Mouse (Mus musculus) lung, postnatal 36 days (tissue): ENCODE data around the gene Tor4a.

Experiments
- DNase-seq: peaks from one replicate; pipeline ENCODE4 v3.0.0; 2022; ENCODE audit warnings: mixed read lengths

Tor4a gene

DNA sequence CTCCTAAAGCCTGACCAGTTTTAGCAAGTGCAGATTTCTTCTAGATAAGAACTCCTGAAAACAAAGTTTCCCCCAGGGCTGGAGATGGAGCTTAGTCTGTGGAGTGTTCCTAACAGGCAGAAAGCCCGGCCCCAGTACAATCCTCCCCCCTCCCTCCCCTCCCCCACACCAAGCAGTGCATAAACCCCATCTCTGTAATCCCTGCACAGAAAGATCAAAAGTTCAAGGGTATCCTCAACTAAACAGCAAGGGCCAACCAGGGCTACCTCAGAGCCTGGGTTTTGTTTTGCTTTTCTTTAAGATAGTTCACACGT, 28.1 kb downstream of the Tor4a start:
- no peak for DNase-seq

DNA sequence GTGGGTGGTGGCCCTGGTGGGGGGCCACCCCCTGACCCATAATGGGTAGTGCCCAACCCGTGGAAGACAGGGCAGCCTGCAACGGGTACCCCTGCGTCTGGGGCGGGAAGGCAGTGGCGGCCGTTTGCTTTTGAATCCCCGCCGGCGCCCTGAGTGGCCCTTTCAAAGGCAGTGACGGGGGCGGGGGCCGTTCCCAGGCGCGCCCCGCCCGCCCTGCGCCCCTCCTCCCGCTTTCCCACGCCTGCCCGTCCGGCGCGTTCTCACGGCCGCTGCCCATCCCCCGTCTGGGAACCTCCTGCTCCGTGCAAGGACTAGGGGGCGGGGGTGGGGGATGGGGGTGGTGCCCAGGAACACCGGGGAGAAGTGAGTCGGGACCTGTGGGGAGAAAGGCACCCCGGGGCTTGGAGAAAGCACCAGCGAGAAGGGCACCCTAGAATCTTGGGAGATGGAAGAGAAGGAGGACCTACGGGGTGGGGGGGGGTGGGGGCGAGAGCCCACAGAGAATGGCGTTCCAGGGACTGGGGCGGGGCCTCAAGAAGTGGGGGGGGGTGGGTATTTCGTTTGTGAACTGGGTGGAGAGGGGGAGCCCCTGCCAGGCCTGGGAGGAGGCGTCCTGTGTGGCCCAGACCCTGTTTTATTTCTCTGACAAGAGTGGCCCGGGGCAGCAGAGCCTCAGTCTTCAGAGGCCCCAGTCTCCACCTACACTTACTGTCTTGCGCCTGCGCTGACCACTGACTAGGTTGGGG, 28.6 kb downstream of the Tor4a start:
- peak; percentile 80 for DNase-seq

DNA sequence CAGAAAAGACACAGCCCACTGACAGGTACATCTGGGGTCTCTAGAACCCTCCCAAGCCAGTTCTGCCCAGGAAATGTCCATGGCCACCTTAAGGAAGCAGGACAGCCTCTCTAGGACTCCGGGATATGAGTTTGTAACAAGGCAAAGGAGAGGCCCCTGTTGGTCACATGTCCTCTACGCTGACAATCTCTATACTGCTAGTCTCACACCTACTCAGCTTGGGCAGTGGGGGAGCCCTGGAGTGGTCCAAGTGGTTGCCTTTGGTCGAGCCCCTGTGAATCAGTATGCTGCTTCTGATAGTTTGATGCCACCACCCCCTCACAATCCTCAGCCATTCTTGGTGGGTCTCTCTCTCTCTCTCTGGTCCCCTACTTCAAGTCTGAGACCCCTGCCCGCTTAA, 29.2 kb downstream of the Tor4a start:
- DNase-seq = no peak

DNA sequence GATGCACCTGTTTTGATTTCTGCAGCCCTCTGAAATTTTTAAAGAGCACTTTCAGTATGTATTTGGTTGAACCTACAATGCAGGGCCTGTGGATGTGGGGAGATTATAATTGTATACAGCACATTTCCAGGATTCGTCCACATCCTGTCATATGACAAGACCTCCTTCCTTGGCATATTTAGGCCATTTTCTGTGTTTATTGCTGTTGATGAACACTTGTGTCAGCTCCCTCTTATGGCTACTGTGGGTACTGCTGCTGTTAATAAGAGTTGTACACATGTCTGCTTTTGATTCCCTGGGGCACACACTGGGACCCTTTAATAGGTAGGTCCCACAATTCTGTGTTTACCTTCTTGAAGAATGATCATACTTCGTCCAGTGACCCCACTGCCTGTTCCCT, 39.0 kb downstream of the Tor4a start:
- peak; percentile 92 for DNase-seq

DNA sequence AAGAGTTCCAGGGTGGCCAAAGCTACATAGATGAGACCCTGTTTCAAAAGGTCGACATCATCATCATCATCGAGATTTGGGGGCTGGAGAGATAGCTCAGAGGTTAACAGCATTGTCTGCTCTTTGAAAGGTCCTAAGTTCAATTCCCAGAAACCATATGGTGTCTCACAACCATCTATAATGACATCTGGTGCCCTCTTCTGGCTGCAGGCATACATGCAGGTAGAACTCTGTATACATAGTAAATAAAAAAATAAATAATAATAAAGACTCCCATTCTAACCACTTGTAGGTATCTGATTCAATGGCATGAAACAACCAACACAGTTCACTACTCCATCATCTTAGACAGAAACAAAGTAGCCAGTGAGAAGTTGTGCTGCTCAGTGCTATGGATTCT, 39.7 kb downstream of the Tor4a start:
- no peak for DNase-seq

DNA sequence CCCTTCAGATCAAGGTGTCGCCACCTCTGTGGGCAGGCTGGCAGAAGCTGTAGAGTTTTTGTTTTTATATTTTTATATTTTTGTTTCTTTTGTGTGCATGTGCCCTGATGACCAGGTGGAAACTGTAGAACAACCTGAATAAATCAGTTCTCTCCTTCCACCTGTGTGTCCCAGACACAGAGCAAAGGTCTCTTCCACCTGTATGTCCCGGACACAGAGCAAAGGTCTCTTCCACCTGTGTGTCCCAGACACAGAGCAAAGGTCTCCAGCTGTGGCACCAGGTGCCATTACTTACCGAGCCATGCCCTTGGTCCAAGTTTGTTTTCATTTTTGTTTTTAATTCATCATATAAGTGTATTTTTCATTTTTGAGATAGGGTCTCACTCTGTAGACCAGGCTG, 40.5 kb downstream of the Tor4a start:
- no peak for DNase-seq

DNA sequence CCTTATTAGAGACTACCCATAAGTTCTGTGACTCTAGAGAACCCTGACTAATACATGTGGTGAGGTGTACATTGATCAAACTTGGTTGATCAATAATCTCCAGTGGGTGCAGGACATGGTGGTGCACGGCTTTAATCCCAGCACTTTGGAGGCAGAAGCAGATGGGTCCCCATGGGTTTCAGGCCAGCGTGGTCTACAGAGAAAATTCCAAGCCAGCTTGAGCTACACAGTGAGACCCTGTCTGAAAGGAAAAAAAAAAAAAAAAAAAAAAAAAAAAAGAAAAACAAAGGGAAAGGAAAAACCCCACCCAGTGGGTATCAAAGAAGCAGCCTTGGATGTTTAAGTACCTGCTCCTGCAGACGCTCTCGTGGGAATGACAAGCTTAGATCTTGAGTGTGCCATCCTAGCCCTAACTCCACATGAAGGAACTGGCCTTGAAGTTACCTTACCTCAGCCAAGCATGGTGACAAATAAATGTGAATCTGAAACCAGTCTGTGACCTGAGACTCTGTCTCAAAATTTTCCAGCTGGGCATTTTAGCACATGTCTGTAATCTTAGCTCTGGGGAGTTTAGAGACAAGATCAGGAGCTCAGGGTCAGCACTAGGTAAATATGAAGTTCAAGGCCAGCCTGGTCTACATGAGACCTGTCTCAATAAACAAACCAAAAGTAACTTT, 45.3 kb downstream of the Tor4a start:
- no peak for DNase-seq

DNA sequence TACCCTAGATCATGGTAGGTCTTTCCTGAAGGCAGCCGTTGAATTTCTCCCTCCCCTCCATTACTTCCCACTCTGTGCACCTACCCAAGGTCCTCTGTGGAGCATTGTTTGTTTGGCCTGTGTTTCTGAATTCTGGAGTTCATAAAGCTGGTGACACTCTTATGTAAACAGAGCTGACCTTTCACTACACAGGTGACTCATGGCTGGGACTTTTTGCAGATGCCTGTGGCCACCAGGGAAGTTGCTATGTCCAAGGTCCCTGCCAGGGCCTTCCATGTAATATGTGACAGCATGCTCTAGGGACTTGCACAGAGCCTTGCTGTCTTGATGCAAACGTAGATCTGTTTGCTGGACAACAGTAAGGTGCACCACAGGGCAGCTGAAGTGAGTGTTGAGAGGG, 47.0 kb downstream of the Tor4a start:
- no peak for DNase-seq

DNA sequence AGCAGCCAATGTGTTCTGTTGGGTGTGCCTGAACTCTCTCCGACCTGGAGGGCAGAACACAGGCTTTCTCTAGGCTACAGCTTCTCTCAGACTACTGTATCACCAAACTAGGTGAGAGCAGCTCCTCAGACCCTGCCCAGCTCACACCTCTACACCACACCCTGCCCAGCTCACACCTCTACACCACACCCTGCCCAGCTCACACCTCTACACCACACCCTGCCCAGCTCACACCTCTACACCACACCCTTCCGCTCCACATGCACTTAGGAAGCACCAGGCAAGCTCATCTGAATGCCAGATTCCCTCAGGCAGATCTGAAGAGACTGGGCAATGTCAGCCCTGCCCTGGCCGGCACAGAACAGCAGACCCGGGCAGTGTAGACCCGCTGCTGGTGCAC, 48.8 kb downstream of the Tor4a start:
- DNase-seq = no peak

DNA sequence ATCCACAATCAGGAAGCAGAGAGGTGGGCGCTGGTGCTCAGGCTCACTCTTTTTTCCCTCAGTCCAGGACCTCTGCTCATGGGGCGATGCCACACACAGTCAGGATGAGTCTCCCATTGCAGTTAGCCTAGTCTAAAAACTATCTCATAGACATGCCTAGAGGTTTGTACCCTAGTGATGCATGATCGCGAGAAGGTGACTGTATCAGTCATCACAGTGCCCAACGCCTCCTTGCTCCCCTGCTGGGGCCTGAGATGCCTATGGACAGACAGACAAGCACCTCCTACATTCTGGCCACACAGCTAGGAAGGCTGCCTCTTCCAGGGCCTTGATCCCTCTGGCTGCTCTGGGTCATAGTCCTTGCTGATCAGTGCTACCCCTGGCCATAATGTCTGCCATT, 49.3 kb downstream of the Tor4a start:
- no peak for DNase-seq

DNA sequence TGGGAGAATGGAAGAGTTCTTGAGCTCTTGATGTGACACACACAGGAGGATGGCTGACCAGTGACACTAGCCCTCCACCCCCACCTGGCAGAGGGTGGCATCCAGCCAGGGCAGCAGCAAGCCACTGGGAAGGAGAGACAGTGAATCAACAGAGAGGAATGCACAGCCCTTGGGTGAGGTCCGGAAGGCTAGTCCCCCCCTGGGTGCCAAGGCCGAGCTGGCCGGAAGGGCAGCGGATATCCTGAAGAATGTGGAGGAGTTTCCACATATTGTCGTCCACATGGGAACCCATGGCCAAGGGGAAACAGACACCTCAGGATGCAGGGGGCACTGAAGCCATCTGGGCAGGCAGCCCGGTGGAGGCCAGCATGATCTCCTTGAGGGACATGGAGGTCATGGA, 51.3 kb downstream of the Tor4a start:
- DNase-seq = peak; percentile 86
